Mouse (Mus musculus): ENCODE results near the gene Scfd1. TPM values are rescaled to one million over a fixed set of nuclear protein-coding genes. Genes with fewer than 3 reads are reported as not detected.
A peak's percentile ranks its signal among the peaks of the same experiment; 100 is the strongest.

The Scfd1 gene
- polyA plus RNA-seq (2014; fragmentation: Nextera tagmentation; extraction: Ambion mirVana): 68.7 and 74.6 TPM in 2 replicates

- Histone ChIP-seq H3K27ac (ENCODE audit: low read depth, low read length) (peak within 1 kb of the TSS; percentile 64), H3K36me3 (ENCODE audit: control insufficient read depth, insufficient read depth, low read length) (no peaks in the 10 kb centered on the region; the same call in 1 of the 2 replicates), H3K4me3 (ENCODE audit: low read depth, low read length) (peak within 1 kb of the TSS; percentile 72), H3K4me2 (ENCODE audit: low read depth, low read length, severe bottlenecking) (peak within 1 kb of the TSS; percentile 65), H3K4me1 (replicated peaks; ENCODE audit: control insufficient read depth, insufficient read depth, low read length) (no peaks in the 10 kb centered on the region), H3K27me3 (ENCODE audit: control insufficient read depth, insufficient read depth, low read length) (no peaks in the 10 kb centered on the region), H3K9me3 (ENCODE audit: control insufficient read depth, low read length) (no peaks in the 10 kb centered on the region), H3K9ac (ENCODE audit: low read length) (peak within 1 kb of the TSS; percentile 83)
- peak; percentile 96 for DNase-seq (ENCODE audit: low spot score)
- WGBS: 1% methylated on average over 34 of the region's 34 CpGs
- peak; percentile 100 for ATAC-seq (replicated peaks; ENCODE audit: low FRiP score)
Measured at GRCm38 (mm10) chr12:51377003-51377887, at the start of gene Scfd1. Scfd1 (plus strand) TSS chr12:51377510.

GRCm38 (mm10) chr12:51337014-51337413 is 40.3 kb upstream of the Scfd1 start:
- no peaks in the 10 kb centered on the region for H3K36me3 ChIP-seq (ENCODE audit: control insufficient read depth, insufficient read depth, low read length)
- H3K27ac ChIP-seq (ENCODE audit: low read depth, low read length): no peak overlapping the region
- ATAC-seq (replicated peaks; ENCODE audit: low FRiP score) (no peak), DNase-seq (ENCODE audit: low spot score) (no peak)
- H3K4me1 ChIP-seq (replicated peaks; ENCODE audit: control insufficient read depth, insufficient read depth, low read length): no peaks in the 10 kb centered on the region
- no peak overlapping the region for H3K4me3 ChIP-seq (ENCODE audit: low read depth, low read length)
- H3K27me3 ChIP-seq (ENCODE audit: control insufficient read depth, insufficient read depth, low read length): no peaks in the 10 kb centered on the region
- H3K4me2 ChIP-seq (ENCODE audit: low read depth, low read length, severe bottlenecking): no peak overlapping the region
- H3K9me3 ChIP-seq (ENCODE audit: control insufficient read depth, low read length): no peaks in the 10 kb centered on the region
- 84% methylated on average over 1 of the region's 1 CpGs for WGBS
- no peak overlapping the region for H3K9ac ChIP-seq (ENCODE audit: low read length)

DNA sequence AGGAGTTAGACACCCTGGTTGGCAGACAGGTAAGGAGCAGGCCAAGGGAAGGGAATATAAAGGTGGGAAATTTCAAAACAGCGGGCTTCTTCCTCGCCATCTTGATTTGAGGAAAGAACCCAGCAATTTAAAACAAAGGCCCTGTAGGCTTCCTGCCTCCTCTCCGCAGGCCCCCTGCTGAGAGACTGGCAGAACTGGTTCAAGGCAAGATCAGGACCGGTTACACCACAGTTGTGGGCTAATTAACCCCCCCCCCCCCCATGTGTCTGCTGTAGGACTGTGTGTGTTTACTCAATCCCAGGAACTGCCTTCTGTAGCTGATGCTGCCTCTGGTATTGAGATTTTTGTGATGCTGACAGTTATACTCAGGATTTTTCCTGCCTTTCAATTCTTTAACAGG is 31.2 kb upstream of the Scfd1 start:
- no peak overlapping the region for H3K27ac ChIP-seq (ENCODE audit: low read depth, low read length)
- no peaks in the 10 kb centered on the region for H3K27me3 ChIP-seq (ENCODE audit: control insufficient read depth, insufficient read depth, low read length)
- H3K9ac ChIP-seq (ENCODE audit: low read length): no peak overlapping the region
- ATAC-seq (replicated peaks; ENCODE audit: low FRiP score): no peak
- peaks cover 6% of the 10 kb centered on the region; the same call in 1 of the 2 replicates for H3K4me1 ChIP-seq (replicated peaks; ENCODE audit: control insufficient read depth, insufficient read depth, low read length)
- no peaks in the 10 kb centered on the region for H3K36me3 ChIP-seq (ENCODE audit: control insufficient read depth, insufficient read depth, low read length)
- DNase-seq (ENCODE audit: low spot score): peak; percentile 57
- no peak overlapping the region for H3K4me3 ChIP-seq (ENCODE audit: low read depth, low read length)
- no peak overlapping the region for H3K4me2 ChIP-seq (ENCODE audit: low read depth, low read length, severe bottlenecking)
- no peaks in the 10 kb centered on the region for H3K9me3 ChIP-seq (ENCODE audit: control insufficient read depth, low read length)
- WGBS: 34% methylated on average over 4 of the region's 4 CpGs

DNA sequence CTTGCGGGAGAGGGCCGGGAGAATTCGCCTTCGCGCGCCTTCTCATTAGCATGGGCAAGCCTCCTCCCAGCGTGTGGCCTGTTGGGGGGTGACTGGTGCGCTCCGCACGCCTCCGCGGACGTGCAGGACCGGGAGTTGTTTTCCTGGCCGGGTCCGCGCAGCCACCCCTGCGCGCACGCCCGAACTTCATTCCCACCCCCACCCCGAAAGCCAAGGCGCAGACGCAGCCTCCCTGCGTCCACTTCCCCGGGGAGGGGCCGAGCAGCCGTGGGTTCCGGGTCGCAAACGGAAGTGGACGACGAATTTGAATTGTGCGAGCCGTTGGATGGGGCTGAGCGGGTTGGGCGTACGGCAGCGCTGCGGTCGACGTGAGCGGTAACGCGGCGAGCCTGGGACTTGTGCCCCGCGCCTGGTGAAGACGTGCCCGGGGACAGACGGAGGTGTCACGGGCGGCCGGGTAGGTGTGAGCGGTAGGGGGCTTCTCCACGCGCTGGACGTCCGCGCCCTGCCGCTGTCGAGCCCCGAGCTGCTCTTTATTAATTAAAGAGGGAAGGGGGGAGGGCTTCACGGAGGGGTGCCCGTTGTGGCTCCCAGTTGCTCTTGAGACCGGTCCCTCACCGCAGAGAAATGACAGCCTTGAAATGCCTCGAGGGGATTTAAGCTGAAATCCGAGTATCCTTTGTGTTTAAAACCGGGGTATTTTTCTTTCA is 29.2 kb upstream of the Scfd1 start, which contains the start of gene G2e3:
G2e3 (plus strand) TSS at position 74 of the 710 bp plus-strand sequence.
- WGBS: under 1% methylated on average over 70 of the region's 70 CpGs
- no peaks in the 10 kb centered on the region for H3K9me3 ChIP-seq (ENCODE audit: control insufficient read depth, low read length)
- ATAC-seq (replicated peaks; ENCODE audit: low FRiP score) (peak; percentile 97), DNase-seq (ENCODE audit: low spot score) (peak; percentile 97)
- peaks cover 6% of the 10 kb centered on the region; the same call in 1 of the 2 replicates for H3K4me1 ChIP-seq (replicated peaks; ENCODE audit: control insufficient read depth, insufficient read depth, low read length)
- peak within 1 kb of the TSS; percentile 63 for H3K4me2 ChIP-seq (ENCODE audit: low read depth, low read length, severe bottlenecking)
- peak within 1 kb of the TSS; percentile 95 for H3K9ac ChIP-seq (ENCODE audit: low read length)
- H3K4me3 ChIP-seq (ENCODE audit: low read depth, low read length): peak within 1 kb of the TSS; percentile 76
- H3K27ac ChIP-seq (ENCODE audit: low read depth, low read length): peak within 1 kb of the TSS; percentile 98
- peaks cover 5% of the 10 kb centered on the region; the same call in 1 of the 2 replicates for H3K36me3 ChIP-seq (ENCODE audit: control insufficient read depth, insufficient read depth, low read length)
- H3K27me3 ChIP-seq (ENCODE audit: control insufficient read depth, insufficient read depth, low read length): no peaks in the 10 kb centered on the region

DNA sequence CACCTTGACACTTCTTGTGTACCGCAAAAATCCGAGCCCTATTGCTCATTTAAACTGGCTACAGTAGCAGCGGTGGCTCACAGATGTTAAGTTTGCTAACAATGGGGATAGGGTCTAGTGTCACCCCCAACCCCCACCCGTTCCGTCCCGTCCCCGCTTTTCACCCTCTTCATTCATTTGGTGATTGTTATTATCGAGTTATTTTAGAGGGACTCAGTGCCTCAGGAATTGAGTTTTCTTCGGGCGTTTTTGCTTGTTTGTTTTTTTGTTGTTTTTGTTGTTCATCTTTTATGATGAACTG is 28.7 kb upstream of the Scfd1 start:
- DNase-seq (ENCODE audit: low spot score) (no peak), ATAC-seq (replicated peaks; ENCODE audit: low FRiP score) (peak; percentile 50)
- H3K27ac ChIP-seq (ENCODE audit: low read depth, low read length): peak overlapping the region; percentile 98
- H3K4me3 ChIP-seq (ENCODE audit: low read depth, low read length): peak overlapping the region; percentile 76
- no peaks in the 10 kb centered on the region for H3K27me3 ChIP-seq (ENCODE audit: control insufficient read depth, insufficient read depth, low read length)
- H3K9ac ChIP-seq (ENCODE audit: low read length): peak overlapping the region; percentile 95
- H3K9me3 ChIP-seq (ENCODE audit: control insufficient read depth, low read length): no peaks in the 10 kb centered on the region
- H3K4me2 ChIP-seq (ENCODE audit: low read depth, low read length, severe bottlenecking): peak overlapping the region; percentile 63
- peaks cover 5% of the 10 kb centered on the region; the same call in 1 of the 2 replicates for H3K36me3 ChIP-seq (ENCODE audit: control insufficient read depth, insufficient read depth, low read length)
- H3K4me1 ChIP-seq (replicated peaks; ENCODE audit: control insufficient read depth, insufficient read depth, low read length): peaks cover 6% of the 10 kb centered on the region; the same call in 1 of the 2 replicates
- under 1% methylated on average over 10 of the region's 10 CpGs for WGBS

DNA sequence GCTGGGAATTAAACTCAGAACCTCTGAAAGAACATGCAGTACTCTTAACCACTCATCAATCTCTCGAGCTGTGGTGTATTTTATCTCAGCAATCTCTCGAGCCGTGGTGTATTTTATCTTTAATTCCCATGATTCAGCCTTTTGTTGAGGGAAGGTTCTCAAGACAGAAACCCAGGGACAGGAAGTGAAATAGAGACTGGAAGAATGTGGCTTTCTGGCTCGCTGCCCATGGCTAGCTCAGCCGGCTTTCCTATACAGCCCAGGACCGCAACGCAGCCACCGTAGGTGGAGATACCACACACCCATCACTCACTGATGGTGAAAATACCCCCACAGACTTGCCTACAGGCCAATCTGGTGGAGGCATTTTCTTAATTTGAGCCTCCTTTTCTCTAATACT is 22.0 kb upstream of the Scfd1 start:
- Histone ChIP-seq H3K4me3 (ENCODE audit: low read depth, low read length) (no peak overlapping the region), H3K4me1 (replicated peaks; ENCODE audit: control insufficient read depth, insufficient read depth, low read length) (peaks cover 6% of the 10 kb centered on the region; the same call in 1 of the 2 replicates), H3K27me3 (ENCODE audit: control insufficient read depth, insufficient read depth, low read length) (no peaks in the 10 kb centered on the region), H3K9me3 (ENCODE audit: control insufficient read depth, low read length) (no peaks in the 10 kb centered on the region), H3K9ac (ENCODE audit: low read length) (no peak overlapping the region), H3K4me2 (ENCODE audit: low read depth, low read length, severe bottlenecking) (no peak overlapping the region), H3K27ac (ENCODE audit: low read depth, low read length) (no peak overlapping the region), H3K36me3 (ENCODE audit: control insufficient read depth, insufficient read depth, low read length) (peaks cover 16% of the 10 kb centered on the region)
- 92% methylated on average over 8 of the region's 8 CpGs for WGBS
- DNase-seq (ENCODE audit: low spot score) (no peak), ATAC-seq (replicated peaks; ENCODE audit: low FRiP score) (no peak)

DNA sequence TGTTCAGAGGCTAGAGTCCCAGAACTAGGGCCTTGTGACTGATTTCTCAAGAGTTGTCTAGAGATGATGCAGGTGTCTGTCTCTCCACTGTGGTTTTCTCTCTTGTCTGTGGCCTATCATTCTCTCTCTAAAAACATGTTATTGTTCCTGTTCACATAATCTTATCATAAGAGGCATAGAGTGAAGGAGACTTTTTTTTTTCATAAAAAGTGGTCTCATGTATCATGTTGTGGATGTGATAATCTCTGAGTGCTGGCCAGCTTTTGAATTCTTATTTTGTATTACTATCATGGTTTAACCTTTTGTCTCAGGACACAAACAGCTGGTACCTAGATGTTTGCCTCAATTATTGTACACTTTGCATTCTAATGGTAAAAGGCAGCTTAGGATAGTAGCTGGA is 16.0 kb upstream of the Scfd1 start:
- Histone ChIP-seq H3K36me3 (ENCODE audit: control insufficient read depth, insufficient read depth, low read length) (peaks cover 7% of the 10 kb centered on the region; the same call in 1 of the 2 replicates), H3K4me3 (ENCODE audit: low read depth, low read length) (no peak overlapping the region), H3K9me3 (ENCODE audit: control insufficient read depth, low read length) (no peaks in the 10 kb centered on the region), H3K4me2 (ENCODE audit: low read depth, low read length, severe bottlenecking) (no peak overlapping the region), H3K27ac (ENCODE audit: low read depth, low read length) (no peak overlapping the region), H3K9ac (ENCODE audit: low read length) (no peak overlapping the region), H3K27me3 (ENCODE audit: control insufficient read depth, insufficient read depth, low read length) (no peaks in the 10 kb centered on the region), H3K4me1 (replicated peaks; ENCODE audit: control insufficient read depth, insufficient read depth, low read length) (no peaks in the 10 kb centered on the region)
- DNase-seq (ENCODE audit: low spot score) (no peak), ATAC-seq (replicated peaks; ENCODE audit: low FRiP score) (no peak)

DNA sequence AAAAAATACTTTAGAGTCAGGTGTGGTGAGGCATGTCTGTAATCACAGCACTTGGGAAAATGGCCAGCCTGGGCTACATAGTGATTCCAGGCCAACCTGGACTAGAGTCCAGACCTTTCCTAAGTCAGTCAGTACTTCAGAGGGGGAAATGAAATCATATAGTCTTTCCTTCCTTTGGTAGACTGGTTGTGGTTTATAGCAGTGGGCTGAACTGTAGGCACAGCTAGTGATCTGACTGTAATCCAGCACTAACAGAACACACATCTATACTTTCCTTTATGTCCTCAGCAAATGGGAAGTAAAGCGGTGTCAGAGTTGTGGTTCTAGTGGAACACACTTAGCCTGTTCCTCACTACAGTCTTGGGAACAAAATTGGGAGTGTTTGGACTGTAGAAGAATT is 14.4 kb upstream of the Scfd1 start:
- H3K4me2 ChIP-seq (ENCODE audit: low read depth, low read length, severe bottlenecking): no peak overlapping the region
- no peaks in the 10 kb centered on the region for H3K9me3 ChIP-seq (ENCODE audit: control insufficient read depth, low read length)
- H3K4me1 ChIP-seq (replicated peaks; ENCODE audit: control insufficient read depth, insufficient read depth, low read length): no peaks in the 10 kb centered on the region
- no peak overlapping the region for H3K9ac ChIP-seq (ENCODE audit: low read length)
- no peak overlapping the region for H3K4me3 ChIP-seq (ENCODE audit: low read depth, low read length)
- 97% methylated on average over 1 of the region's 1 CpGs for WGBS
- H3K27ac ChIP-seq (ENCODE audit: low read depth, low read length): no peak overlapping the region
- no peak for DNase-seq (ENCODE audit: low spot score)
- no peaks in the 10 kb centered on the region for H3K27me3 ChIP-seq (ENCODE audit: control insufficient read depth, insufficient read depth, low read length)
- H3K36me3 ChIP-seq (ENCODE audit: control insufficient read depth, insufficient read depth, low read length): peaks cover 11% of the 10 kb centered on the region; the same call in 1 of the 2 replicates
- ATAC-seq (replicated peaks; ENCODE audit: low FRiP score): no peak
